Mouse (Mus musculus) limb, embryonic 13.5 days (tissue): ENCODE results near the gene Rita1. TPM values are rescaled to one million over a fixed set of nuclear protein-coding genes. Genes with fewer than 3 reads are reported as not detected.

ENCODE experiments used
- ATAC-seq: fragments of 200-750 bp; cut with Nextera tagmentation; 2 replicates; pipeline ENCODE4 v1.8.0; 2017; ENCODE audit warnings: low read depth, moderate number of reproducible peaks, moderate TSS enrichment; ENCODE audit not compliant: low FRiP score
- H3K27ac ChIP-seq: fragments of 300-500 bp; sonication (generic); 2 replicates; pipeline ENCODE4 v1.5.1; 2015; ENCODE audit warnings: inconsistent platforms, mild to moderate bottlenecking, moderate library complexity
- H3K27me3 ChIP-seq: fragments of 300-500 bp; sonication (generic); 2 replicates; pipeline ENCODE4 v1.6.1; 2015; ENCODE audit warnings: mild to moderate bottlenecking, inconsistent platforms
- H3K36me3 ChIP-seq: fragments of 300-500 bp; sonication (generic); 2 replicates; pipeline ENCODE4 v1.6.1; 2015; ENCODE audit warnings: inconsistent platforms, mild to moderate bottlenecking, moderate library complexity
- H3K4me1 ChIP-seq: fragments of 300-500 bp; sonication (generic); 2 replicates; pipeline ENCODE4 v1.6.1; 2015; ENCODE audit warnings: inconsistent platforms
- H3K4me2 ChIP-seq: fragments of 300-500 bp; sonication (generic); replicated peaks from 2 replicates; pipeline ENCODE4 v1.6.1; 2015; ENCODE audit warnings: inconsistent platforms, mild to moderate bottlenecking, moderate library complexity
- H3K4me3 ChIP-seq: fragments of 300-500 bp; sonication (generic); 2 replicates; pipeline ENCODE4 v1.5.1; 2015; ENCODE audit warnings: moderate library complexity, mild to moderate bottlenecking, inconsistent platforms
- H3K9ac ChIP-seq: fragments of 300-500 bp; sonication (generic); 2 replicates; pipeline ENCODE4 v1.6.1; 2015; ENCODE audit warnings: mild to moderate bottlenecking, inconsistent platforms
- H3K9me3 ChIP-seq: fragments of 300-500 bp; sonication (generic); 2 replicates; pipeline ENCODE4 v1.6.1; 2016; ENCODE audit warnings: inconsistent platforms
- WGBS: fragments of 180-500 bp; shearing (Covaris S2); methylation state at CpG from one replicate; pipeline ENCODE4 v1.1.7; 2015; 5-methylcytosine and 5-hydroxymethylcytosine counted together
- polyA plus RNA-seq: library from polyadenylated mRNA; unstranded; fragments of >200 nt; fragmentation: Nextera tagmentation; extraction: Ambion mirVana; gene quantifications from 2 replicates; pipeline ENCODE4 v1.2.1, GENCODE M21; 2015

The Rita1 gene
- polyA plus RNA-seq, 1 experiment from 2014 or later: 17.9 TPM

GRCm38 (mm10) chr5:120550137-120550536 lies 62.3 kb downstream of the Rita1 start:
- Histone ChIP-seq H3K4me2 (no peak overlapping the region), H3K36me3 (peaks cover 72% of the 10 kb centered on the region), H3K27ac (no peak overlapping the region), H3K4me1 (0 out of 2 replicates have a peak, but pooled peaks cover 3% of the 10 kb centered on the region), H3K9me3 (no peaks in the 10 kb centered on the region), H3K27me3 (no peaks in the 10 kb centered on the region), H3K4me3 (no peak overlapping the region), H3K9ac (no peak overlapping the region)
- ATAC-seq: no peak
- 83% methylated on average over 5 of the region's 5 CpGs for WGBS

GRCm38 (mm10) chr5:120548236-120548850 lies 64.0 kb downstream of the Rita1 start:
- Histone ChIP-seq H3K27me3 (no peaks in the 10 kb centered on the region), H3K9ac (no peak overlapping the region), H3K9me3 (no peaks in the 10 kb centered on the region), H3K4me3 (no peak overlapping the region), H3K27ac (no peak overlapping the region), H3K4me2 (no peak overlapping the region), H3K36me3 (peaks cover 71% of the 10 kb centered on the region), H3K4me1 (0 out of 2 replicates have a peak, but pooled peaks cover 3% of the 10 kb centered on the region)
- WGBS: 62% methylated on average over 11 of the region's 11 CpGs
- no peak for ATAC-seq

Other genes starting within 250 kb of the Rita1 start
- not detected in 2 replicates for gene Lhx5, start 180.9 kb downstream of the Rita1 start, polyA plus RNA-seq
- gene Sdsl, start 139.8 kb downstream of the Rita1 start, polyA plus RNA-seq: 2.0 and 2.3 TPM in 2 replicates
- gene Sds, start 136.1 kb downstream of the Rita1 start, polyA plus RNA-seq: not detected in 2 replicates
- gene Plbd2, start 109.0 kb downstream of the Rita1 start, polyA plus RNA-seq: 55.9 and 58.8 TPM in 2 replicates
- gene Slc8b1, start 101.4 kb downstream of the Rita1 start, polyA plus RNA-seq: 6.1 and 6.9 TPM in 2 replicates
- gene Tpcn1, start 23.9 kb downstream of the Rita1 start, polyA plus RNA-seq: 23.7 and 24.0 TPM in 2 replicates
- gene Iqcd, start 23.6 kb downstream of the Rita1 start, polyA plus RNA-seq: 0.68 and 0.69 TPM in 2 replicates
- 46.5 and 47.2 TPM in 2 replicates for gene Ddx54, start 150 bp upstream of the Rita1 start, polyA plus RNA-seq
- gene Cfap73, start 21.6 kb upstream of the Rita1 start, polyA plus RNA-seq: not detected in 2 replicates
- gene Rasal1, start 36.2 kb upstream of the Rita1 start, polyA plus RNA-seq: 0.70 and 0.78 TPM in 2 replicates
- 5.1 and 5.6 TPM in 2 replicates for gene Dtx1, start 99.3 kb upstream of the Rita1 start, polyA plus RNA-seq
- 0.22 TPM in 2 replicates for gene Oas2, start 137.3 kb upstream of the Rita1 start, polyA plus RNA-seq
- gene Oas3, start 165.1 kb upstream of the Rita1 start, polyA plus RNA-seq: 0.18 and 0.20 TPM in 2 replicates
- not detected in 2 replicates for gene Oas1e, start 182.9 kb upstream of the Rita1 start, polyA plus RNA-seq
- gene Oas1c, start 199.9 kb upstream of the Rita1 start, polyA plus RNA-seq: 0.24 and 0.37 TPM in 2 replicates
- not detected in 2 replicates for gene Oas1f, start 234.8 kb upstream of the Rita1 start, polyA plus RNA-seq
- gene Oas1h, start 248.8 kb upstream of the Rita1 start, polyA plus RNA-seq: not detected in 2 replicates